Mouse (Mus musculus) layer of hippocampus, adult 11-12 months (tissue): Measurements from ENCODE around the gene Gm614.
A peak's percentile ranks its signal among the peaks of the same experiment; 100 is the strongest.

Source experiments
- DNase-seq: peaks from one replicate; pipeline ENCODE4 v3.0.0; 2022; ENCODE audit warnings: low spot score

Gene Gm614

GRCm38 (mm10) chrX:101263892-101264291 lies at the start of gene Gm614:
Gm614 (minus strand) TSS chrX:101263992.
- no peak for DNase-seq

DNA sequence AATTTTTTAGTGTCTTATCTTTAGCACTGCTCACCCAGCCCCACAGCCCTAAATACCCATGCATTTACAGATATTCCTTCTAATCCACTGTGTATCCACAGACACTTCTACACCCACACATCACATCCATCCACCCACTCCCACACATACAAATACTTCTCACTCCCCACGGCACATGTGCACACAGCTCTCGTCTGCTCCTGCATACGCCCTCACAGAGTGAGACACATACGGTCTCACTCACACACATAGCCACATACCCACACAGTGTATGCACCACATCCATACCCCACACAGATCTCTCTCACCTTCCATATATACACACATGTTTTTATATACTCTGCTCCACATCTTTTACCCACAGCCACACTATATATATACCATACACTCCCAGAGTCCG lies 45.5 kb upstream of the Gm614 start:
- DNase-seq: no peak

GRCm38 (mm10) chrX:101304646-101305045 lies 40.9 kb upstream of the Gm614 start:
- DNase-seq: no peak

DNA sequence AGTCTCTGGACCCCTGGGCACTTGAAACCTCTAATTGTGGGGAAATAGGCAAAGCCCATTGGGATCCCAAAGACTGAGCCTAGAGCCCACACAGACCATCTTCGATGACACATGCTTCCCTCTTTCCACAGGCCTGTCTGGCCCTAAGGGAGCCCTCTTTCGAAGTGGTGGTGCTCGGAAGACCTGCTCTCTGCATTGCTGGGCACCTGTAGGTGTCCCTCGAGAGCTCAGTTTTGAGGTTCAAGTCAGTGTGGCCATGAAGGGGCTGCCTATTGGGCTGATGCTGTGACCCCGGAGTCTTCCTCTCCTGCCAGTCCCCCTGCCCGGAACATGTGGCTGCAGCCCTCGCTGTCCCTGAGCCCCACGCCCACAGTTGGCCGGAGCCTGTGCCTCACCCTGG lies 37.9 kb upstream of the Gm614 start:
- no peak for DNase-seq

GRCm38 (mm10) chrX:101300427-101301030 lies 36.7 kb upstream of the Gm614 start:
- no peak for DNase-seq

GRCm38 (mm10) chrX:101299473-101300426 lies 36.0 kb upstream of the Gm614 start:
- DNase-seq: no peak

DNA sequence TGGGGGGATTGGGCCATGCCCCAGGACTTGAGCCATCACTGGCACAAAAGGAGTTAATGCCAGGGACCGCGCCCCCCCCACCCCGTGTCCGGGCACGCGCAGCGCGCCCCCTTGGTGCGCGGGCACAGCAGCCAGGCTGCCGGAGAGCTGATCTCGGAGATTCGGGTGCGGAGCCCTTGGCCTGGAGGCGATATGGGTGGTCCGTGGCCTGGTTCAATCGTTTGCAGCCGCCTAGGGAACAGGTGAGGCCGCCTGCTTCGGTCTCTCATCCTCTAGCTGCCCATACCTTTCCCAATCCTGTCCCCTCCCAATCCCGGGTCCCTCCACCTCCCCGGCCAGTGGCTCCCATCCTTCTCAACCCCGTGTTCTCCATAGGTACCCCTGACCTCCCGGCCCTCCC lies 35.3 kb upstream of the Gm614 start, which contains the start of gene Nlgn3:
Gene Nlgn3 (plus strand): TSS at position 114 of the 400 bp plus-strand sequence.
- DNase-seq: peak; percentile 39

DNA sequence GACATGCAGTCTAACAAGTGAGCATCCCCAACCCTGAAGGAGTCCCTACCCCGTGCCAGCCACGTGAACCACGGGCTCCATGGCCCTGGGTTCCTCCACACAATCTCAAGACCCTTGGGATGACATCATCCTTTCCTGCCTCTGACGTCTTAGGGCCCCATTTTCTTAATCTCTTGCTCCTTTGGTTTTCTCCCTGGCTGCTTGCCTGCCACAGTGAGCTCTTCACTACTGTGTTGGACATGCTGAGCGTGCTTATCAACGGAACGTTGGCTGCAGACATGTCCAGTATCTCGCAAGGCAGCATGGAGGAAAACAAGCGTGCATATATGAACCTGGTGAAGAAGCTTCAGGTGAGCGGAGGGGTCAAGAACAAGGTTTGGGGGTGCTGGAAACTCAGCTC lies 26.3 kb upstream of the Gm614 start:
- DNase-seq: no peak

DNA sequence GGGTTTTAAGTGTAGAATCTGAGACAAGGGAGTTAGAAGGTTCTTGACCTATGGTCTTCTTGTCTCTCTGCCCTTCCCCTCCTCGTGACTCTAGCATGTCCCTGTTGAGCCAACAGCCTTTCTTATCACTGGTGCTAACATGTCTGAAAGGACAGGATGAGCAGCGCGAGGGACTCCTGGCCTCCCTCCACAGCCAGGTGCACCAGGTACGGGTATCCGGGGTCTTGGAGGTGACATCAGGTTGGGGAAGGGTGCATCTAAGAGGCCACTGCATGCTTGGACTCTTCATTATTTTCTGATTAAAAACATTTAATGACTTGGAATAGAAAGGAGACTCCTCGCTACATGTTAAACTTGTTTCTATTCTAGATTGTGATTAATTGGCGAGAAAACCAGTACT lies 25.2 kb upstream of the Gm614 start:
- DNase-seq: no peak

- no peak for DNase-seq
These were observed 24.6 kb upstream of the Gm614 start for GRCm38 (mm10) chrX:101288432-101288831.

- DNase-seq: no peak
These were observed 23.8 kb upstream of the Gm614 start for GRCm38 (mm10) chrX:101287543-101287942.

- DNase-seq: no peak
These were observed 22.3 kb upstream of the Gm614 start for GRCm38 (mm10) chrX:101285953-101286670.

GRCm38 (mm10) chrX:101285534-101285933 lies 21.7 kb upstream of the Gm614 start:
- DNase-seq: peak; percentile 50

GRCm38 (mm10) chrX:101282813-101283212 lies 19.0 kb upstream of the Gm614 start:
- DNase-seq: no peak

- DNase-seq: peak; percentile 83
These were observed 10.3 kb upstream of the Gm614 start, which contains the start of gene Med12 for GRCm38 (mm10) chrX:101273875-101274738. Med12 (plus strand) TSS chrX:101274030.

- no peak for DNase-seq
These were observed 9.6 kb upstream of the Gm614 start for GRCm38 (mm10) chrX:101273410-101273809.

- no peak for DNase-seq
These were observed 4.9 kb upstream of the Gm614 start, which contains the start of gene Gm20489 for GRCm38 (mm10) chrX:101268755-101269124. Gm20489 (minus strand) TSS chrX:101269023.

GRCm38 (mm10) chrX:101268025-101268754 lies 4.4 kb upstream of the Gm614 start, which contains the start of gene Il2rg:
Il2rg (minus strand) TSS chrX:101268255.
- DNase-seq: no peak

- no peak for DNase-seq
These were observed 2.8 kb upstream of the Gm614 start for GRCm38 (mm10) chrX:101266631-101267030.

DNA sequence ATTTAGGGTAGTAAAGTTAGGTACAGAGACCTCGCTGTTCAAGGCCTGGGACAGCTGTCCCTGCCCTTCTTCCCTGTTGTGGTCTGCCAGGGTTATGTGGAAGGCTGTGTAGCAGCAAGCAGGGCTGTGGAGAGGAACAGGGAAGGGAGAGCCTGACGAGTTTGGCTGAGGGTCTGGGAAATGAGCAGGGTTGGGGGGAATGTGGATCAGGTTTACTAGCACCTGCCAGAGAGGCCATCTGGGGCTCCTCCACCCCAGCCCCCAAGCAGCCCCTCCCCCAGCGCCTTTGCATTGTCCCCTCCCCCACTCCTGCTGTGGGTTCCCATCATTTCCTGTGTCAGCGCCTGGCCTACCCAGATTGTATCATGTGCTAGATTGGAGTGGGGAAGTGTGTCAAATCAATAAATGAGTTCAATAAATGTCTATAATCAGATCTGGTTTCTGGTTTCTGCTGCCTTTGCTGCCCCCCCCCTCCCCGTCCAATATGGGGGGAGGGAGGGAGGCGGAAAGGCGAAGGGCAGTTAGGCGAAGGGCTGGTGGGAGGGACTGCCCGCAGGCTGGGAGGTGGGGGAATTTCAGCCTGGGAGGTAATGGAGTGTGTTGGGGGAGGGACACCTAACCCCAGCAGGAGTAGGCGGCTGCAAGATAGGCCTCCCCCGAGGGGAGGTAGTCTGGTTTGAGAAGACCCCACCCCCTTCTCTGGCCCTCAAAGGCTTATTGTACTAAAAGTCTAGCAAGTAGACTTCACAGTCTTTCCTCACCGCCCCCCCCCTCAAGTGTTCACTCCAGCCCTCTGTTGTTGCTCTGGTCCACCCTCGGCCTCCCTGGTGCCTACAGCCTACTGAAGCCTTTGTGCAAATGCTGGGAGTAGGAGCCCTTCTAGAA lies 3.1 kb downstream of the Gm614 start:
- no peak for DNase-seq
